Mouse (Mus musculus): ENCODE measurements around the gene Igll1. TPM values are rescaled to one million over a fixed set of nuclear protein-coding genes. Genes with fewer than 3 reads are reported as not detected.
"Not testable (repeated sequence)": the region's sequence is repeated elsewhere in the genome, so short reads cannot be mapped to it uniquely, and the experiment has no call there.

Gene Igll1
- polyA plus RNA-seq, 1 experiment from 2014 or later, result 0.20 TPM

GRCm38 (mm10) chr16:16870617-16871331 is 7.0 kb upstream of the Igll1 start, which contains the start of the genes Top3b and Vpreb1:
Gene Top3b, plus strand, starts transcription at chr16:16870736.
Gene Vpreb1, minus strand, starts transcription at chr16:16870843.
- under 1% methylated on average over 49 of the region's 49 CpGs for WGBS
- peak; percentile 93 for DNase-seq (ENCODE audit: extremely low spot score, low spot score)
- H3K4me3 ChIP-seq, result peak within 1 kb of the TSS; percentile 72
- no peaks in the 10 kb centered on the region for H3K27me3 ChIP-seq (ENCODE audit: poor library complexity, severe bottlenecking)
- H3K4me1 ChIP-seq, result peaks cover 16% of the 10 kb centered on the region
- peaks cover 2% of the 10 kb centered on the region; the same call in 1 of the 2 replicates for H3K9me3 ChIP-seq
- peaks cover 13% of the 10 kb centered on the region for H3K36me3 ChIP-seq (replicated peaks)
- peak within 1 kb of the TSS; percentile 93 for H3K27ac ChIP-seq

GRCm38 (mm10) chr16:16870241-16870616 is 6.4 kb upstream of the Igll1 start:
- no peak for DNase-seq (ENCODE audit: extremely low spot score, low spot score)
- H3K27me3 ChIP-seq (ENCODE audit: poor library complexity, severe bottlenecking), result no peaks in the 10 kb centered on the region
- peaks cover 8% of the 10 kb centered on the region for H3K36me3 ChIP-seq (replicated peaks)
- peaks cover 16% of the 10 kb centered on the region for H3K4me1 ChIP-seq
- H3K4me3 ChIP-seq, result peak overlapping the region; percentile 72
- WGBS, result 39% methylated on average over 7 of the region's 7 CpGs
- no peaks in the 10 kb centered on the region for H3K9me3 ChIP-seq
- peak overlapping the region; percentile 93 for H3K27ac ChIP-seq

GRCm38 (mm10) chr16:16865696-16866561 is 2.1 kb upstream of the Igll1 start:
- Histone ChIP-seq H3K36me3 (replicated peaks) (no peaks in the 10 kb centered on the region), H3K4me3 (no peak overlapping the region), H3K27me3 (ENCODE audit: poor library complexity, severe bottlenecking) (no peaks in the 10 kb centered on the region), H3K9me3 (no peaks in the 10 kb centered on the region), H3K27ac (no peak overlapping the region), H3K4me1 (peaks cover 3% of the 10 kb centered on the region; the same call in 1 of the 2 replicates)
- DNase-seq (ENCODE audit: extremely low spot score, low spot score), result no peak
- 65% methylated on average over 4 of the region's 5 CpGs for WGBS

- Histone ChIP-seq H3K4me1 (peaks cover 2% of the 10 kb centered on the region; the same call in 1 of the 2 replicates), H3K27ac (no peak overlapping the region), H3K27me3 (ENCODE audit: poor library complexity, severe bottlenecking) (no peaks in the 10 kb centered on the region), H3K36me3 (replicated peaks) (no peaks in the 10 kb centered on the region), H3K4me3 (no peak overlapping the region), H3K9me3 (no peaks in the 10 kb centered on the region)
- no peak for DNase-seq (ENCODE audit: extremely low spot score, low spot score)
Measured at GRCm38 (mm10) chr16:16865217-16865616, 1.4 kb upstream of the Igll1 start.

- Histone ChIP-seq H3K9me3 (no peaks in the 10 kb centered on the region), H3K27me3 (ENCODE audit: poor library complexity, severe bottlenecking) (no peaks in the 10 kb centered on the region), H3K27ac (no peak overlapping the region), H3K4me3 (no peak overlapping the region), H3K4me1 (no peaks in the 10 kb centered on the region), H3K36me3 (replicated peaks) (no peaks in the 10 kb centered on the region)
- WGBS, result 77% methylated on average over 3 of the region's 3 CpGs
- no peak for DNase-seq (ENCODE audit: extremely low spot score, low spot score)
Measured at GRCm38 (mm10) chr16:16862288-16862687, 1.5 kb downstream of the Igll1 start.

GRCm38 (mm10) chr16:16856731-16857476 is 6.9 kb downstream of the Igll1 start:
- Histone ChIP-seq H3K27me3 (ENCODE audit: poor library complexity, severe bottlenecking) (no peaks in the 10 kb centered on the region), H3K4me1 (no peaks in the 10 kb centered on the region), H3K4me3 (no peak overlapping the region), H3K36me3 (replicated peaks) (no peaks in the 10 kb centered on the region), H3K9me3 (no peaks in the 10 kb centered on the region), H3K27ac (no peak overlapping the region)
- WGBS, result 80% methylated on average over 13 of the region's 13 CpGs
- no peak for DNase-seq (ENCODE audit: extremely low spot score, low spot score)

GRCm38 (mm10) chr16:16856054-16856453 is 7.7 kb downstream of the Igll1 start:
- H3K9me3 ChIP-seq; H3K4me1 ChIP-seq; H3K27me3 ChIP-seq (ENCODE audit: poor library complexity, severe bottlenecking); H3K36me3 ChIP-seq (replicated peaks); H3K27ac ChIP-seq; DNase-seq (ENCODE audit: extremely low spot score, low spot score); H3K4me3 ChIP-seq: not testable (repeated sequence)
- 85% methylated on average over 9 of the region's 9 CpGs for WGBS

- 95% methylated on average over 1 of the region's 1 CpGs for WGBS
- Histone ChIP-seq H3K9me3 (0 out of 2 replicates have a peak, but pooled peaks cover 8% of the 10 kb centered on the region), H3K4me3 (no peak overlapping the region), H3K4me1 (no peaks in the 10 kb centered on the region), H3K36me3 (replicated peaks) (no peaks in the 10 kb centered on the region), H3K27me3 (ENCODE audit: poor library complexity, severe bottlenecking) (no peaks in the 10 kb centered on the region), H3K27ac (no peak overlapping the region)
- no peak for DNase-seq (ENCODE audit: extremely low spot score, low spot score)
Measured at GRCm38 (mm10) chr16:16855541-16855940, 8.2 kb downstream of the Igll1 start.

- Histone ChIP-seq H3K4me3 (no peak overlapping the region), H3K9me3 (0 out of 2 replicates have a peak, but pooled peaks cover 8% of the 10 kb centered on the region), H3K27ac (no peak overlapping the region), H3K4me1 (no peaks in the 10 kb centered on the region), H3K27me3 (ENCODE audit: poor library complexity, severe bottlenecking) (no peaks in the 10 kb centered on the region), H3K36me3 (replicated peaks) (no peaks in the 10 kb centered on the region)
- WGBS, result 38% methylated on average over 6 of the region's 6 CpGs
- DNase-seq (ENCODE audit: extremely low spot score, low spot score), result no peak
Measured at GRCm38 (mm10) chr16:16854836-16855235, 8.9 kb downstream of the Igll1 start.

- H3K9me3 ChIP-seq, result 0 out of 2 replicates have a peak, but pooled peaks cover 8% of the 10 kb centered on the region
- DNase-seq (ENCODE audit: extremely low spot score, low spot score), result no peak
- no peak overlapping the region for H3K4me3 ChIP-seq
- H3K36me3 ChIP-seq (replicated peaks), result no peaks in the 10 kb centered on the region
- no peaks in the 10 kb centered on the region for H3K27me3 ChIP-seq (ENCODE audit: poor library complexity, severe bottlenecking)
- H3K27ac ChIP-seq, result no peak overlapping the region
- H3K4me1 ChIP-seq, result no peaks in the 10 kb centered on the region
- 82% methylated on average over 3 of the region's 3 CpGs for WGBS
Measured at GRCm38 (mm10) chr16:16852411-16852810, 11.4 kb downstream of the Igll1 start.

- DNase-seq (ENCODE audit: extremely low spot score, low spot score), result no peak
- Histone ChIP-seq H3K36me3 (replicated peaks) (no peaks in the 10 kb centered on the region), H3K27ac (no peak overlapping the region), H3K9me3 (0 out of 2 replicates have a peak, but pooled peaks cover 8% of the 10 kb centered on the region), H3K27me3 (ENCODE audit: poor library complexity, severe bottlenecking) (no peaks in the 10 kb centered on the region), H3K4me3 (no peak overlapping the region), H3K4me1 (no peaks in the 10 kb centered on the region)
Measured at GRCm38 (mm10) chr16:16849196-16849595, 14.6 kb downstream of the Igll1 start.

- DNase-seq (ENCODE audit: extremely low spot score, low spot score), result no peak
- Histone ChIP-seq H3K27ac (no peak overlapping the region), H3K4me1 (peaks cover 9% of the 10 kb centered on the region), H3K4me3 (peak overlapping the region; percentile 63), H3K9me3 (no peaks in the 10 kb centered on the region), H3K27me3 (ENCODE audit: poor library complexity, severe bottlenecking) (no peaks in the 10 kb centered on the region), H3K36me3 (replicated peaks) (no peaks in the 10 kb centered on the region)
- WGBS, result 85% methylated on average over 3 of the region's 3 CpGs
Measured at GRCm38 (mm10) chr16:16829671-16830070, 34.1 kb downstream of the Igll1 start.
